Mouse (Mus musculus) lung, adult 2 months (tissue): Measurements from ENCODE around the gene Gm3045.

Source experiments
- CTCF ChIP-seq: fragments of 200-500 bp; IDR thresholded peaks from 2 replicates; pipeline ENCODE4 v1.5.1; 2011; ENCODE audit warnings: mild to moderate bottlenecking, low read length, control low read depth; ENCODE audit not compliant: insufficient read depth
- POLR2A ChIP-seq: fragments of 200-500 bp; IDR thresholded peaks from 2 replicates; pipeline ENCODE4 v1.6.1; 2011; ENCODE audit warnings: low read depth, mild to moderate bottlenecking, control low read depth, low read length, borderline replicate concordance; ENCODE audit errors: extremely low read depth

DNA sequence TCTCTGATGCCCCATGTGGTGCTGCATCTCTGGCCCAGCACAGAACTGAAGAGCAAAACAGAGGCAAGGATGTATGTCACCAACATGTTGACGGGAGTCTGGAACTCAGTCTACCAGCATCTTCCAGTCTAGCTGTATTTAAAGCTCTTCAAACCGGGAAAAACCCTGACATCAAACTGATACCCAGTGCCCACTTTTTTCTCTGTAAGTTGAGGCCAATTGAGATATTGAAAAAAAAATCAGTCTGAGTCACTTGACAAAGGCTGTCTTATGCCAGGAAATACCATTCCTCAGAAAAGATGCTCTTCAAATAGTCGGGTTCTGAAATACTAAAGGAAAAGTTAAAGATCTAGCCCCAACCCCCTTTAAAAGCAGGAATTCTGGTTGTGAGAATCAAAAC, 55.8 kb downstream of the Gm3045 start, which contains the start of gene Il9:
- no peak for TF ChIP-seq CTCF
- TF ChIP-seq POLR2A, result no peak
